Mouse (Mus musculus): ENCODE results near the gene Msgn1.

The Msgn1 gene

GRCm38 (mm10) chr12:11208872-11209271 lies at the start of gene Msgn1:
Gene Msgn1 (minus strand): TSS chr12:11208972.
- in situ Hi-C loops (cut with MboI; ENCODE audit: unreplicated experiment in 2 of 2) = loop anchor here (5.0 to 25.0 kb wide), 4 partner anchors 938 to 1728 kb away; partner anchors contain the start of gene Mycn (in 2 of the 2)

DNA sequence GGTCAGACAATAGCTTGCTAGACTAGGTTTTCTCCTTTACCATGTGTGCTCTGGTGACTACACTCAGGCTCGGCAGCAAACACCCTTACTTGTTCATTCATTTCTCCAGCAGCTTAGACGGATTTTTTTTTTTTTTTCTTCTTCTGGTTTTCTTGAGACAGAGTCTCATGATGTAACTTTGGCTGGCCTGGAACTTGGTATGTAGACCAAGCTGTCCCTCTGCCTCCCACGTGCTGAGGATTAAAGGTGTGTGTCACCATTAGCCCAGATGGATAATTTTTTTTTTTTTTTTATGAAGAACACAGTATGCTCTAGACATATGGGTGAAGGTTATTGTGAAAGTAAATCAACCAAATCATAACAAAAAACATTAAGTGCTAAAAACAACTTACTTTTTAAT lies 41.5 kb upstream of the Msgn1 start:
- in situ Hi-C loops (cut with MboI; ENCODE audit: unreplicated experiment in 2 of 2) = no loop called here

DNA sequence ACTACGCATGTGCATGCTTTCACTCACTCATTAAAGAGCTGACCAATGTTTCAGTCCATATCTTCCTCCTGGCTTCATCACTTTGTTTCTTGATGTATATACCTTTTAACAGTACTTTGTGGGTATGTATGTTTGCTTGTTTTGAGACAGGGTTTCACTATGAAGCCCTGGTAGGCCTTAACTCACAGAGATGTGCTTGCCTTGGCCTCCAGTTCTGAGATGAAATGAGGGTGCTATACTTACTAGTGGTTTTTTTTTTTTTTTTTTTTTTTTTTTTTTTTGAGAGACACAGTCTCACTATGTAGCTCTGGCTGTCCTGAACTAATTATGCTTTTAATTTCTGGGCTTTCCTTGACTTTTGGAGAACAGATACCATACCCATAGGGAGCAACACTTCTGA lies 38.7 kb upstream of the Msgn1 start:
- in situ Hi-C loops (cut with MboI; ENCODE audit: unreplicated experiment in 2 of 2) = no loop called here

GRCm38 (mm10) chr12:11235996-11236395 lies 27.2 kb upstream of the Msgn1 start:
- in situ Hi-C loops (cut with MboI; ENCODE audit: unreplicated experiment in 2 of 2) = no loop called here

DNA sequence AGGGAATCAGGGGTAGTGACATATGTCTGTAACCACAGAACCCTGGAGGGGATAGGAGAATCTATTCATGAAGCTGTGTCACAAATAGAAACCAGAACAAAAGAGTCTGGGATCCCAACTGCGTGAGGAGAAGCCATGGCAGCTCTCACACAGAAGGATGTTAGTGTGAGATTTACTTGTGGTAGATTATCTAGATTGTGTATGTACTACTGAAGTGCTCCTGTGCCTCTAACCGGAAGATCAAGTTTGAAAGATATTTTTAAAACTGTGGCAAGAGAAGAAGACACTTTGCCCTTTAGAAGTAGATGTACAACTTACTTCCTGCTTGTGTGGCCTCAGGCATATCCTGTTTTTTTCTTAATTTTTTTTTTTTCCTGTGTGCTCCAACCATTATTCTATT lies 21.5 kb upstream of the Msgn1 start:
- in situ Hi-C loops (cut with MboI; ENCODE audit: unreplicated experiment in 2 of 2) = no loop called here

DNA sequence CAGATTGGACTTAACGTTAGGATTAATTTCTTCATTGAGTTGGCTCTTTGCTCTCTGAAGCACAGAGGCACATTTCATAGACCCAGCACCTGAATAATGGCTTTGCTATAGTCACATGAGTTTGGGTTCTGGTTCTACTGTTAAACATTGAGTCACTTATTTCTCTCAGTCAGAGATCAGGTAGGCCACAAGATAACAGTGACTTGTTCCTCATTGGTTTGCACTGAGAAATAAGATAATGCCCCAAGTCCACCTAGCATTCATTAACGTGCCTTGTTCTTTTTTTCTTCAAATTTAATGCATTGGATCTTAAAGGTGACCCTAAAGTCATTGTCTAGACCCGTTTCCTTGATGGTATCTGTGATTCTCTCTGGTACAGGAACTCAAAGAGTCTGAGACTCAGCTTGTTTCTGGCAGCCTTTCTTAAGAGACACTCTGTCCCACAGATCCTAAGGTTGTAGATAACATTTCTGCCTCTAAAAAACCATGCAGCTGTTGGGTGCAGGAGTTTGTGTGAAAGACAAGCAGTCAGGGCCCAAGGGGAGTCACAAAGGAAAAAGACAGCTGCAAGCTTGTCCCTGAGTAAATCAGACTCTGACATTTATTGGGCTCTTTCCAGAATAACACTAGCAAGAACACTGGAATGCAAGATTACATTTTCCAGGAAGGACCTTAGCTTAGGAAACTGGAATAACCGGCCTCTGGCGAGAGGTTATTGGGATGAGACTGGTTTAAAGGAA lies 17.9 kb upstream of the Msgn1 start:
- in situ Hi-C loops (cut with MboI; ENCODE audit: unreplicated experiment in 2 of 2) = no loop called here

- in situ Hi-C loops (cut with MboI; ENCODE audit: unreplicated experiment in 2 of 2) = no loop called here
These were observed 17.4 kb upstream of the Msgn1 start for GRCm38 (mm10) chr12:11226123-11226522.

- in situ Hi-C loops (cut with MboI; ENCODE audit: unreplicated experiment in 2 of 2) = loop anchor here (5.0 to 25.0 kb wide), 3 partner anchors 38 to 1713 kb away; partner anchors contain the start of gene Mycn (in 2 of the 2)
These were observed 15.9 kb upstream of the Msgn1 start for GRCm38 (mm10) chr12:11224722-11225121.

DNA sequence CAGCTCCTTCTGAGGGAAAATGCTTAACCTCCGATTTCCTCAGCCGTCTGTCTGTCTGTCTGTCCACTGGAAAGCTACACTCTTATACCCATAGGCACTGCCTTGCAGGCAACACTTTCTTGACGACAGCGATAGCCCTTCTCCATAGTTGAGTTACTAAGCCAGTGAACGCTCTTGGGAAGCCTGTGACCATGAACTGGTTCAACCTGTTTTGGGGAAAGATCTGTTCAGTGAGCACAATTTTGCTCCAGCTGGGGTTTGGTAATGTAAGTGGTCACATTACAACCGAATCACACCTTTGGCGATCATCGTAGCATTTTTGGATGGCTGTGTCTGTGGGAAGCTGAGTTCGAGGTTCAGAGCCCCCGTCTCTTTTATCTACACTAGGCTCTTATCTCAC lies 14.3 kb upstream of the Msgn1 start:
- in situ Hi-C loops (cut with MboI; ENCODE audit: unreplicated experiment in 2 of 2) = loop anchor here (5.0 to 25.0 kb wide), 3 partner anchors 39 to 1714 kb away; partner anchors contain the start of gene Mycn (in 2 of the 2)

DNA sequence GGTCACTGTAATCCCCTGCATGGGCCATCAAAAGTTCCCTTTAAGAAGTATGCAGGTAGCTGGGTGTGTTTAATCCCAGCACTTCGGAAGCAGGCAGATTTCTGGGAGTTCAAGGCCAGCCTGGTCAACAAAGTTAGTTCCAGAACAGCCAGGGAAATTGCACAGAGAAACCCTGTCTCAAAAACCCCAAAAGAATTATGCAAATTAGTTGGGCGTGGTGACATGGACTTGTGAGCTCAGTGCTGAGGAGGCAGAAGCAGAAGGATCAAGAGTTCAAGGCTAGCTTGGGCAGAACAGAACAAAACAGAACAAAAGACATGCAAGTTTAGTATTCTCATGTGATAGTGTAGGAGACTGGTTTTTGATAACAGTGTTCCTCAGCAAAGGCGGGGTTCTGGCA lies 13.8 kb upstream of the Msgn1 start:
- in situ Hi-C loops (cut with MboI; ENCODE audit: unreplicated experiment in 2 of 2) = loop anchor here (5.0 to 25.0 kb wide), 3 partner anchors 40 to 1715 kb away; partner anchors contain the start of gene Mycn (in 2 of the 2)

GRCm38 (mm10) chr12:11221524-11222330 lies 13.0 kb upstream of the Msgn1 start:
- in situ Hi-C loops (cut with MboI; ENCODE audit: unreplicated experiment in 2 of 2) = loop anchor here (5.0 to 25.0 kb wide), 3 partner anchors 41 to 1716 kb away; partner anchors contain the start of gene Mycn (in 2 of the 2)

- in situ Hi-C loops (cut with MboI; ENCODE audit: unreplicated experiment in 2 of 2) = loop anchor here (10.0 to 25.0 kb wide), 4 partner anchors 47 to 1720 kb away; partner anchors contain the start of genes Mycn (in 2 of the 2), Gen1 (in 1 of the 2) and Smc6 (in 1 of the 2)
These were observed 9.0 kb upstream of the Msgn1 start for GRCm38 (mm10) chr12:11217726-11218250.

DNA sequence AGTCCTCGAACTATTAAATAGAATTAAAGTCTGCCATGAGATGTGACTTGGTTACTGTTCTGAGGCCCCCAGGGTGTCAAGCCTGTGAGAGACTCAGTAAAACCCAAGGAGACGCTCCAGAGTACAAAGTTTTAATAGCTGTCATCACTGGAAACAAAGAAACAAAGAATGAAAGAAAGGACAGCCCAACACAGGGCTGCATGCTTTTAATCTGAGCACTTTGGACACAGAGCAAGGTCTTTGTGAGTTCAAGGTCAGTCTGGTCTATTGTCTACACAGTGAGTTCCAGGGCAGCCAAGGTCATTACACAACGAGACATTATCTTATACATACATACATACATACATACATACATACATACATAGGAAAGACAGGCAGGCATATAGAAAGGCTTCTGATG lies 7.7 kb upstream of the Msgn1 start:
- in situ Hi-C loops (cut with MboI; ENCODE audit: unreplicated experiment in 2 of 2) = loop anchor here (10.0 to 25.0 kb wide), 4 partner anchors 48 to 1721 kb away; partner anchors contain the start of genes Mycn (in 2 of the 2), Gen1 (in 1 of the 2) and Smc6 (in 1 of the 2)

- in situ Hi-C loops (cut with MboI; ENCODE audit: unreplicated experiment in 2 of 2) = loop anchor here (10.0 to 25.0 kb wide), 4 partner anchors 49 to 1722 kb away; partner anchors contain the start of genes Mycn (in 2 of the 2), Gen1 (in 1 of the 2) and Smc6 (in 1 of the 2)
These were observed 6.8 kb upstream of the Msgn1 start for GRCm38 (mm10) chr12:11215555-11215954.

DNA sequence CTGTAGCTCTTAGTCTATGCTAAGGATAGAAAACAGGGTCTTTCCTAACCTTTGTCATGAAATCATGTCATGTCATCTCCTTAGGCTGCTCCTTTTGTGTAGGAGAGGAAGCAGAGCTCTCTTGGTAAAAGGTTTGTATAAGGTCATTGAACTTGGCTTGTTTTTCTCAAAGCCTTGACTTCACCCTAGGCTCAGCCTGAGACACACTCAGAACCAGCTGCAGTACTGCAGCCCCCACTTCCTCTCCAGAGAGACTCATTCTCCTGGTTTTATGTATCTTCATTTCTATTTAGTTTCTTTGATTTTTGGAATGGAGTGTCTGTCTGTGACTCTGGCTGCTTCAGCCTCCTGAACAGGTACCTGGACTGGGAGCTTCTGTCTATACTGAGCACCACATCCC lies 6.0 kb upstream of the Msgn1 start:
- in situ Hi-C loops (cut with MboI; ENCODE audit: unreplicated experiment in 2 of 2) = loop anchor here (10.0 to 25.0 kb wide), 4 partner anchors 50 to 1723 kb away; partner anchors contain the start of genes Mycn (in 2 of the 2), Gen1 (in 1 of the 2) and Smc6 (in 1 of the 2)

GRCm38 (mm10) chr12:11212881-11213280 lies 4.1 kb upstream of the Msgn1 start:
- in situ Hi-C loops (cut with MboI; ENCODE audit: unreplicated experiment in 2 of 2) = loop anchor here (10.0 to 25.0 kb wide), 4 partner anchors 52 to 1724 kb away; partner anchors contain the start of genes Mycn (in 2 of the 2), Gen1 (in 1 of the 2) and Smc6 (in 1 of the 2)

- in situ Hi-C loops (cut with MboI; ENCODE audit: unreplicated experiment in 2 of 2) = loop anchor here (10.0 to 25.0 kb wide), 4 partner anchors 54 to 1727 kb away; partner anchors contain the start of genes Mycn (in 2 of the 2), Gen1 (in 1 of the 2) and Smc6 (in 1 of the 2)
These were observed 1.6 kb upstream of the Msgn1 start for GRCm38 (mm10) chr12:11210361-11210760.

DNA sequence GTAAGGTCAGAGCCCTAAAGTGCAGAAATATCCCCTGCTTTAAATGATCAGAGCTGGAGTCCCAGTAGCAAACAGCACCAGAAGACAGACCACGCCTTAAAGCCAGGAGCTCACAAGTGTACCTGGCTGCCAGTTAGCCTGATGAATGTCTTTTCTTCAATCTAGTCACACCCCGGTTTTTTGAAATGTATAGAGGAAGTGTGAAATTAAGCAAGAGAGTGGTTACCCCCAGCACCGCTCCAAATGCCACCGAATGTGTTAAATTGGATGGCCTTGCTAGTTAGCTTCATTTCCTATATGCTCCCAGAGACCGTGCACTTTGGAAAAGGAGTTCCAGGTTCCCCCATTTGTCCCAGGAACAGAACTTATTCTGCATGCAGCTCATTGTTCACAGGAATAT lies 864 bp upstream of the Msgn1 start:
- in situ Hi-C loops (cut with MboI; ENCODE audit: unreplicated experiment in 2 of 2) = loop anchor here (5.0 to 25.0 kb wide), 6 partner anchors 55 to 1728 kb away; partner anchors contain the start of genes Mycn (in 2 of the 2), Gen1 (in 1 of the 2) and Smc6 (in 1 of the 2)

- in situ Hi-C loops (cut with MboI; ENCODE audit: unreplicated experiment in 2 of 2) = loop anchor here (5.0 to 25.0 kb wide), 4 partner anchors 941 to 1731 kb away; partner anchors contain the start of gene Mycn (in 2 of the 2)
These were observed 2.5 kb downstream of the Msgn1 start for GRCm38 (mm10) chr12:11206321-11206720.

All from v-Abl transformed pro-B cells (cell line).